Mouse (Mus musculus) hindbrain, embryonic 15.5 days (tissue): ENCODE measurements at regions not wholly inside any gene's neighbourhood (a gene's known extent, or its start where the extent isn't known, plus 50 kb on each side); places are given as distances from the start of the nearest gene placed in this dataset.

Source experiments
- ATAC-seq: fragments of 200-750 bp; cut with Nextera tagmentation; 2 replicates; pipeline ENCODE4 v1.8.0; 2017; ENCODE audit warnings: low read depth, moderate number of reproducible peaks, moderate TSS enrichment; ENCODE audit not compliant: low FRiP score
- H3K27ac ChIP-seq: fragments of 300-500 bp; sonication (generic); replicated peaks from 2 replicates; pipeline ENCODE4 v1.5.1; 2015; ENCODE audit warnings: mild to moderate bottlenecking, inconsistent platforms
- H3K27me3 ChIP-seq: fragments of 300-500 bp; sonication (generic); 2 replicates; pipeline ENCODE4 v1.6.1; 2015; ENCODE audit warnings: control low read depth, inconsistent platforms
- H3K36me3 ChIP-seq: fragments of 300-500 bp; sonication (generic); 2 replicates; pipeline ENCODE4 v1.6.1; 2015; ENCODE audit warnings: control low read depth, inconsistent platforms
- H3K4me1 ChIP-seq: fragments of 300-500 bp; sonication (generic); replicated peaks from 2 replicates; pipeline ENCODE4 v1.6.1; 2015; ENCODE audit warnings: control low read depth, inconsistent platforms
- H3K4me2 ChIP-seq: fragments of 300-500 bp; sonication (generic); 2 replicates; pipeline ENCODE4 v1.6.1; 2015; ENCODE audit warnings: moderate library complexity, mild to moderate bottlenecking, inconsistent platforms
- H3K4me3 ChIP-seq: fragments of 300-500 bp; sonication (generic); 2 replicates; pipeline ENCODE4 v1.5.1; 2015; ENCODE audit warnings: mild to moderate bottlenecking, inconsistent platforms
- H3K9ac ChIP-seq: fragments of 300-500 bp; sonication (generic); 2 replicates; pipeline ENCODE4 v1.6.1; 2015; ENCODE audit warnings: inconsistent platforms
- H3K9me3 ChIP-seq: fragments of 300-500 bp; sonication (generic); 2 replicates; pipeline ENCODE4 v1.6.1; 2016; ENCODE audit warnings: control low read depth, inconsistent platforms
- WGBS: fragments of 180-500 bp; shearing (Covaris S2); methylation state at CpG from one replicate; pipeline ENCODE4 v1.1.7; 2015; 5-methylcytosine and 5-hydroxymethylcytosine counted together

DNA sequence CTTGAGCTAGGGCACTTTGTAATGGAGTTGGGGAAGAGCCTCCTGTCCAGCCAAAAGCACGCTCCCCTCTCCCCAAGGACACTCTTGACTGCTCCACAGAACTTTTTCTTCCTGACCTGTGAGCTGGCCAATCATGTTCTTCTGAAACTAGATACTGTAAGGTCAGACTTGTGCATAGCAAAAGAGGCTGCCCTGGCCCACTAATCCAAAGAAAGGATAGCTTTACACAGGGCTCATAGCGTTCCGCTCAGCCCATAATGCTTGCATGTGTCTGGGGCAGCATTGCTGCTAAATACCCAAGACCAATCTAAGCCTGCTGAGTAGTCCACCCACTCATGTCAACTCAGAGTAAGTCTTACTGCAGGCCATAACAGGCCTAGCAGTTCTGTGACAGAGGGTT is 189.0 kb upstream of the Egflam start:
- no peak overlapping the region for H3K9ac ChIP-seq
- WGBS, result 96% methylated on average over 3 of the region's 3 CpGs
- no peaks in the 10 kb centered on the region for H3K9me3 ChIP-seq
- H3K4me3 ChIP-seq, result no peak overlapping the region
- no peak overlapping the region for H3K27ac ChIP-seq
- H3K27me3 ChIP-seq, result no peaks in the 10 kb centered on the region
- H3K36me3 ChIP-seq, result no peaks in the 10 kb centered on the region
- ATAC-seq, result no peak
- H3K4me1 ChIP-seq, result no peaks in the 10 kb centered on the region
- no peak overlapping the region for H3K4me2 ChIP-seq

- Histone ChIP-seq H3K27ac (no peak overlapping the region), H3K9me3 (no peaks in the 10 kb centered on the region), H3K27me3 (no peaks in the 10 kb centered on the region), H3K36me3 (no peaks in the 10 kb centered on the region), H3K4me2 (no peak overlapping the region), H3K4me1 (no peaks in the 10 kb centered on the region), H3K4me3 (no peak overlapping the region), H3K9ac (no peak overlapping the region)
- no peak for ATAC-seq
Observed at GRCm38 (mm10) chr15:7591486-7591885, 193.3 kb upstream of the Egflam start.

DNA sequence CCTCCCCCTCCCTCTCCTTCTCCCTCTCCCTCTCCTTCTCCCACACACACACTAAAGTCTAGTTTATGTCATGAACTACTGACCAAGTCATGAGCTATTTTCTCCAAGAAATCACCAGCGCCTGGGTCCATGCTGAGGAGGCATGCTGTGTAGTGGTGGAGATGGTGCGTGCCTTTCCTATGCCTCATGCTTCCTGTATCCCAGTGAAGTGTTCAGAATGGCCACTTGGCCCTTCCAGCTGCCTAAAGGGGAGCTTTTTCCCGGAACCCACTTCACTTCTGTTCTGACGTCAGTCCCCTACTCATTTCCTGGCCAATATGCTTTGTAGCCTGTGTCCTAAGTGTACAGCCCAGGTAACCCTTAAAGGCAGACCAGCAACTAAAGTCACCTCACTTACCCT is 199.1 kb upstream of the Egflam start:
- ATAC-seq, result no peak
- WGBS, result 80% methylated on average over 4 of the region's 4 CpGs
- Histone ChIP-seq H3K27me3 (no peaks in the 10 kb centered on the region), H3K27ac (no peak overlapping the region), H3K4me2 (no peak overlapping the region), H3K4me1 (no peaks in the 10 kb centered on the region), H3K4me3 (no peak overlapping the region), H3K9ac (no peak overlapping the region), H3K9me3 (no peaks in the 10 kb centered on the region), H3K36me3 (no peaks in the 10 kb centered on the region)

DNA sequence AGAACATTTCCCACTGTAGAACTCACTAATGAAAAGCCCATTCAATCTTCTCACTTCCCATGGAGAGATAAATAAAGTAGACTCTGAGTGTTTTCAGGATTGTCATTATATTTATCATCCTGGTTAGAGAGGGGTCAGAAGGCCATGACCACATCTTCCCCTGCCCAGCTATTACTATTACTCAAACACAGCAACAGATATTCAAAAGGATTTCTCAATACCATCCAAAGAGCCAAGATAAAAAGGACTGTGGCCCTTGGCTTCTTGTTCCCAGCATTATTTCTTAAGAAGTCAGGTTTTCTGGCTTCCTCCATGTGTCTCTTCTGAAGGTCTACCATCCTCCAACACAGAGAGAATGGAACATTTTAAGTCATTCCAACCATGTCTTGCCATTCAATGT is 199.6 kb upstream of the Egflam start:
- no peak for ATAC-seq
- H3K4me1 ChIP-seq, result no peaks in the 10 kb centered on the region
- no peak overlapping the region for H3K27ac ChIP-seq
- H3K36me3 ChIP-seq, result no peaks in the 10 kb centered on the region
- no peak overlapping the region for H3K4me3 ChIP-seq
- H3K9ac ChIP-seq, result no peak overlapping the region
- H3K9me3 ChIP-seq, result no peaks in the 10 kb centered on the region
- H3K4me2 ChIP-seq, result no peak overlapping the region
- no peaks in the 10 kb centered on the region for H3K27me3 ChIP-seq

GRCm38 (mm10) chr15:7601540-7601939 is 203.3 kb upstream of the Egflam start:
- Histone ChIP-seq H3K4me3 (no peak overlapping the region), H3K27me3 (no peaks in the 10 kb centered on the region), H3K9me3 (no peaks in the 10 kb centered on the region), H3K9ac (no peak overlapping the region), H3K27ac (no peak overlapping the region), H3K4me1 (no peaks in the 10 kb centered on the region), H3K4me2 (no peak overlapping the region), H3K36me3 (no peaks in the 10 kb centered on the region)
- WGBS, result 94% methylated on average over 2 of the region's 2 CpGs
- ATAC-seq, result no peak

DNA sequence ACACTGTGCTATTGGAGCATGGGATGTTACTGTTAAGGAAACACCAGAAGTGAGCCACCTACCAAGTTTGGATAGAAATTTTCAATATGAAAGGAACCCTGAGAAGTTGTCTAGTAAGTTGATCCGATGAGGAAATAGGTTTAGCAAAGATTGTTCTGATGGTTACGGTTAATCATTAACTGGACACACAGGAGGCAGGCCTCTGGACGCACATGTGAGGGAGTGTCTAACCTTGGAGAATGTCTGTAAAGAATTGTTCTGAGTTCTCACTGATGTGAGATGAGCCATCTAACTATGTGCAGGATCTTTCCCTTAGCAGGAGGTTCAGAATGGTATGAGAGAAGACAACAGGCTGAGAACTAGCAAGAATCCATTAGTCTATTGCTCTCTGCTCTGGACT is 205.8 kb upstream of the Gdnf start:
- ATAC-seq, result no peak
- Histone ChIP-seq H3K4me3 (no peak overlapping the region), H3K9ac (no peak overlapping the region), H3K36me3 (no peaks in the 10 kb centered on the region), H3K9me3 (no peaks in the 10 kb centered on the region), H3K4me2 (no peak overlapping the region), H3K27me3 (no peaks in the 10 kb centered on the region), H3K27ac (no peak overlapping the region), H3K4me1 (no peaks in the 10 kb centered on the region)
- WGBS, result 81% methylated on average over 3 of the region's 3 CpGs

DNA sequence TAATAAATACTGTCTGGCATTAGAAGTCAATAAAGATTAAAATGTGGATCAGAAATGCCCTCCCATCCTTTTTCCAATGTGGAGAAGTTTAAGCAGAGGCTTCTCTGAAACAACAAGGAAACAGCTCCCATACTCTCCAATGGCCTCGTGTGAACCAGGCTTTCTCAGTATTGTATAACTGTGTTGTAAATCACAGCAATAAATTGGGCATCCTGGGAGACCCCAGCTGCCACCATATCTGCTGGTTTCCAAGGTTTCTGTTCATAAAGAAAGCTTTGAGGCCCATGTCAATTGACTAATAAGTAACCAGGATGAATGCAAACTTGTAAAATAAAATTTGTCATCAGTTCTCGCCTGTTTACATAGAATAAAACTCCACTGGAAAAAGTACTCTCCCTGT is 192.7 kb upstream of the Gdnf start:
- ATAC-seq, result no peak
- no peaks in the 10 kb centered on the region for H3K4me1 ChIP-seq
- H3K4me2 ChIP-seq, result no peak overlapping the region
- no peak overlapping the region for H3K9ac ChIP-seq
- H3K36me3 ChIP-seq, result no peaks in the 10 kb centered on the region
- no peak overlapping the region for H3K4me3 ChIP-seq
- H3K27ac ChIP-seq, result no peak overlapping the region
- H3K27me3 ChIP-seq, result no peaks in the 10 kb centered on the region
- H3K9me3 ChIP-seq, result no peaks in the 10 kb centered on the region
- 61% methylated on average over 2 of the region's 2 CpGs for WGBS

DNA sequence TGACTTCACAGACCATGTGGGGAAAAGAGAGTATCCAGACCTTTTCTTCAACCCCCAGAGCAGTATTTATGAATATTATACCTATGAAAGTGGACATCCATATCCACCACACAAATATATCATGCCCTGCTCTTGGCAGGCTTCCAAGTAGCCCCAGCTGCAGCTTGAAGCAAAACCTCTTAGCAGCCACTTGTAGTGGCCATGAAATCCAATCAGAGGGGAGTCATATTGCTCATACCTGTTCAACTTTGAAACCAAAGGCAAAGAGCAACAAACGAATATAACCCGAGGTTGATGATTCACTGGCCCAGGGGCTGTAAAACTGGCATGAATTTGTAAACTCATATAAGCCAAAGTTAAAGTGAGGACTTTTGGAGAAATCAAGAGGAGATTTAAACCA is 187.6 kb upstream of the Gdnf start:
- Histone ChIP-seq H3K4me2 (no peak overlapping the region), H3K27ac (no peak overlapping the region), H3K4me3 (no peak overlapping the region), H3K36me3 (no peaks in the 10 kb centered on the region), H3K4me1 (no peaks in the 10 kb centered on the region), H3K27me3 (no peaks in the 10 kb centered on the region), H3K9me3 (no peaks in the 10 kb centered on the region), H3K9ac (no peak overlapping the region)
- 84% methylated on average over 2 of the region's 2 CpGs for WGBS
- ATAC-seq, result no peak

- no peak overlapping the region for H3K27ac ChIP-seq
- no peaks in the 10 kb centered on the region for H3K4me1 ChIP-seq
- no peaks in the 10 kb centered on the region for H3K9me3 ChIP-seq
- H3K27me3 ChIP-seq, result no peaks in the 10 kb centered on the region
- no peaks in the 10 kb centered on the region for H3K36me3 ChIP-seq
- no peak overlapping the region for H3K9ac ChIP-seq
- H3K4me2 ChIP-seq, result no peak overlapping the region
- no peak overlapping the region for H3K4me3 ChIP-seq
- WGBS, result 76% methylated on average over 6 of the region's 6 CpGs
- no peak for ATAC-seq
Observed at GRCm38 (mm10) chr15:7624689-7625472, 185.8 kb upstream of the Gdnf start.

DNA sequence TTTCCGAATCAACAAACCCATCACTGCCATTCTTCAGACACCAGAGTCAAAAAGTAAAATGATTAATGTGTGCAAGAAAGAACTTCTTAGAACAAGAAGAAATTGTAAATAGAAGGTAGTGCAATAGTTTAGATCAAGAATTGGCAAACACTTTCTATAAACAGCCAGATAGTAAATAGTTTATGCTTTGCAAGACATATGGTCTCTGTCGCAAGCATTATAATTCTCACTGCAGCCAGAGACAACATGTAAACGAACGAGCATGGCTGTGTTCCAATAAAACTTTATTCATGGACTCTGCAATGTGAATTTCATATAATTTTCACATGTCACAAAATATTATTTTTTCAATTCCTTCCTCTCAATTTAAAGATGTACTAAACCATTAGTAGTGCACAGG is 180.8 kb upstream of the Gdnf start:
- H3K36me3 ChIP-seq, result no peaks in the 10 kb centered on the region
- no peaks in the 10 kb centered on the region for H3K9me3 ChIP-seq
- no peak overlapping the region for H3K4me2 ChIP-seq
- H3K27me3 ChIP-seq, result no peaks in the 10 kb centered on the region
- H3K4me1 ChIP-seq, result no peaks in the 10 kb centered on the region
- H3K27ac ChIP-seq, result no peak overlapping the region
- 91% methylated on average over 4 of the region's 4 CpGs for WGBS
- no peak for ATAC-seq
- no peak overlapping the region for H3K9ac ChIP-seq
- H3K4me3 ChIP-seq, result no peak overlapping the region

DNA sequence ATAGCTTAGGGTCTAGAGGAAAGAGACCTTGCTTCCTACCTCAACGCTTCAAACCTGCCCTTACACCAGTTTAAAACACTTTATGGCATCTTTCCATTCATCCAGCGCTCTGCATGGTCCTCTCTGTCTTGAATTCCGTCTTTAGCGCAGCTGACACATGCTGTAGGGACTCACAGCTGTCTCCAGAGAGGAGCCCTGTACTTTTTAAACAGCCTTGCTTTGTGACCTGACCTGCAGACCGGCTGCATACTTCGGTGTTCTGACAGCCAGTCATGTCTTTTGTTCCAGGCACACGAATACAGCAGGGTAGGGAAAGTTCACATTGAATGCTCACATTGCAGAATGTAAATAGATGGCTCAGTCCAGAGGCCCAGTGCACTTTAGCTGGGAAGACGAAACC is 175.4 kb upstream of the Gdnf start:
- no peaks in the 10 kb centered on the region for H3K4me1 ChIP-seq
- no peak overlapping the region for H3K9ac ChIP-seq
- no peaks in the 10 kb centered on the region for H3K27me3 ChIP-seq
- WGBS, result 52% methylated on average over 8 of the region's 8 CpGs
- H3K4me2 ChIP-seq, result no peak overlapping the region
- H3K9me3 ChIP-seq, result no peaks in the 10 kb centered on the region
- no peaks in the 10 kb centered on the region for H3K36me3 ChIP-seq
- no peak overlapping the region for H3K4me3 ChIP-seq
- no peak overlapping the region for H3K27ac ChIP-seq
- no peak for ATAC-seq

- no peaks in the 10 kb centered on the region for H3K9me3 ChIP-seq
- H3K27ac ChIP-seq, result no peak overlapping the region
- H3K9ac ChIP-seq, result no peak overlapping the region
- no peaks in the 10 kb centered on the region for H3K36me3 ChIP-seq
- H3K4me1 ChIP-seq, result no peaks in the 10 kb centered on the region; the same call in 1 of the 2 replicates
- H3K4me2 ChIP-seq, result no peak overlapping the region
- H3K27me3 ChIP-seq, result no peaks in the 10 kb centered on the region
- 88% methylated on average over 6 of the region's 6 CpGs for WGBS
- no peak overlapping the region for H3K4me3 ChIP-seq
- no peak for ATAC-seq
Observed at GRCm38 (mm10) chr15:7639444-7639843, 171.2 kb upstream of the Gdnf start.

- H3K9ac ChIP-seq, result no peak overlapping the region
Observed at GRCm38 (mm10) chr15:7642075-7642474, 168.6 kb upstream of the Gdnf start.

More at GRCm38 (mm10) chr15:7642075-7642474, 168.6 kb upstream of the Gdnf start:
- H3K4me1 ChIP-seq, result no peaks in the 10 kb centered on the region; the same call in 1 of the 2 replicates
- H3K27ac ChIP-seq, result no peak overlapping the region
- ATAC-seq, result no peak
- no peak overlapping the region for H3K4me2 ChIP-seq
- no peaks in the 10 kb centered on the region for H3K27me3 ChIP-seq
- H3K36me3 ChIP-seq, result no peaks in the 10 kb centered on the region
- WGBS, result 25% methylated on average over 2 of the region's 2 CpGs
- H3K9me3 ChIP-seq, result no peaks in the 10 kb centered on the region
- H3K4me3 ChIP-seq, result no peak overlapping the region
